Mouse (Mus musculus): ENCODE measurements at regions not wholly inside any gene's neighbourhood (a gene's known extent, or its start where the extent isn't known, plus 50 kb on each side); places are given as distances from the start of the nearest gene placed in this dataset.

DNA sequence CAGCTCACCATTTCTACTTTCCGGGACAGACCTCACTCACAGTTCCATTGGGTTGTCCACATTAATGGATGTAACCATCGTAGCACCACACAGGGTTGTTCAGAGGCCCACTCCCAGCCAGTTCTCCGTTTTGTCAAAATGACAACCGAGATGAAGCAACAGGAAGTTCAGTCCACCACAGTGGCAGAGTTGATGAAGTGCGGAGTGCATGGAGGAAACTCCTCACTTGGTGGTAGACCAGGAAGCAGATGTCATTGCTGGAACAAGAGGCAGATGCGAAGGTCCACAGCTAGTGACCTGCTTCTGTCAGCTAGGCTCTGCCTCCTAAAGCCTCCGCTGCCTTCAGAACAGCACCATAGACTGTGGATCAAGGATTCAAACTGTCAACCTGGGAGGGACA lies 59.5 kb upstream of the Dhx15 start:
- Histone ChIP-seq H3K4me3 (ENCODE audit: low read depth, low read length) (no peak overlapping the region), H3K4me1 (ENCODE audit: control insufficient read depth, insufficient read depth, low read length) (no peaks in the 10 kb centered on the region), H3K9me3 (ENCODE audit: control insufficient read depth, low read length) (no peaks in the 10 kb centered on the region), H3K27me3 (ENCODE audit: control insufficient read depth, insufficient read depth, low read length) (no peaks in the 10 kb centered on the region), H3K9ac (ENCODE audit: low read length) (no peak overlapping the region), H3K27ac (ENCODE audit: low read depth, low read length) (no peak overlapping the region), H3K4me2 (no peak overlapping the region), H3K36me3 (ENCODE audit: control insufficient read depth, insufficient read depth, low read length) (no peaks in the 10 kb centered on the region)
- WGBS: 87% methylated on average over 7 of the region's 7 CpGs
- DNase-seq (ENCODE audit: low spot score, missing footprints): no peak
- ATAC-seq (ENCODE audit: low FRiP score): no peak

DNA sequence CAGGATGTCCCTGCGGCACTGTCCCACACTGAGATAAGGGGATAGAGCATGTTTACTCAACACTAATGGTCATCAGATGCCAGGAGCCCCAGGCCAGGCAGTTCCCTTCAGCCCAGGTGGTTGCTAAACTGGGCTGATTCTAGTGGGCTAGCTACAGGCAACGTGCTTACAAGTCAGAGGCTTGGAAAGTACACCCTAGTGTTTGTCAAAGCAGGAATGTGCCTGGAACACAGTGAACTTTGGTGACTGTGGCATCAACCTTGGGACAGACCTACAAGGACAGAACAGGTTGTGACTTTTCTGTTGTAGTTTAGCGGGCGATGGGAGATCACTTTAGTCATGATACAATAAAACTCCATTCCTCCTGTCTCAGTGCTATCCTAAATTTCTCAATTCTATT lies 53.6 kb upstream of the Dhx15 start:
- DNase-seq (ENCODE audit: low spot score, missing footprints): no peak
- Histone ChIP-seq H3K27ac (ENCODE audit: low read depth, low read length) (no peak overlapping the region), H3K4me1 (ENCODE audit: control insufficient read depth, insufficient read depth, low read length) (no peaks in the 10 kb centered on the region), H3K36me3 (ENCODE audit: control insufficient read depth, insufficient read depth, low read length) (no peaks in the 10 kb centered on the region), H3K4me2 (no peak overlapping the region), H3K9me3 (ENCODE audit: control insufficient read depth, low read length) (no peaks in the 10 kb centered on the region), H3K27me3 (ENCODE audit: control insufficient read depth, insufficient read depth, low read length) (no peaks in the 10 kb centered on the region), H3K9ac (ENCODE audit: low read length) (no peak overlapping the region), H3K4me3 (ENCODE audit: low read depth, low read length) (no peak overlapping the region)
- WGBS: 85% methylated on average over 4 of the region's 4 CpGs
- no peak for ATAC-seq (ENCODE audit: low FRiP score)

DNA sequence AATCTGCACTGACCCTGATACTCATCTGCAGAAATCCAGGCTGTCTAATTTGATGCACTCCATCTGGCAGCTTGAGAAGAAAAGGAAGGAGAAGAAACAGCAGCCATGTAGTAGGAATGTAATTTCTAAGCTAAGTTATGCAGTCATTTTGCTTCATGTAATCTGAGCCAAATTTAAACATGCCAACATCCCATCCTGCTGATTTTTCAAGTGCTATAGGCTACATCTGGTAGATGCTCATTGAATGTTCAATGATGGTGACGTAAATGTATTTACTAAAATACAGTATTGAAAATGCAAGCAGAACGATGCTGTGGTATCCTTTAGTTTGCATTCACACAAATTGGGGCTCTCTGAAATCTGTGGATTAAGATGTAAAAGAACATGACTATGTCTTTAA lies 52.1 kb upstream of the Dhx15 start:
- DNase-seq (ENCODE audit: low spot score, missing footprints) (no peak), ATAC-seq (ENCODE audit: low FRiP score) (no peak)
- WGBS: 92% methylated on average over 2 of the region's 2 CpGs
- Histone ChIP-seq H3K4me1 (ENCODE audit: control insufficient read depth, insufficient read depth, low read length) (no peaks in the 10 kb centered on the region), H3K9ac (ENCODE audit: low read length) (no peak overlapping the region), H3K36me3 (ENCODE audit: control insufficient read depth, insufficient read depth, low read length) (no peaks in the 10 kb centered on the region), H3K4me2 (no peak overlapping the region), H3K27me3 (ENCODE audit: control insufficient read depth, insufficient read depth, low read length) (no peaks in the 10 kb centered on the region), H3K9me3 (ENCODE audit: control insufficient read depth, low read length) (no peaks in the 10 kb centered on the region), H3K27ac (ENCODE audit: low read depth, low read length) (no peak overlapping the region), H3K4me3 (ENCODE audit: low read depth, low read length) (no peak overlapping the region)

DNA sequence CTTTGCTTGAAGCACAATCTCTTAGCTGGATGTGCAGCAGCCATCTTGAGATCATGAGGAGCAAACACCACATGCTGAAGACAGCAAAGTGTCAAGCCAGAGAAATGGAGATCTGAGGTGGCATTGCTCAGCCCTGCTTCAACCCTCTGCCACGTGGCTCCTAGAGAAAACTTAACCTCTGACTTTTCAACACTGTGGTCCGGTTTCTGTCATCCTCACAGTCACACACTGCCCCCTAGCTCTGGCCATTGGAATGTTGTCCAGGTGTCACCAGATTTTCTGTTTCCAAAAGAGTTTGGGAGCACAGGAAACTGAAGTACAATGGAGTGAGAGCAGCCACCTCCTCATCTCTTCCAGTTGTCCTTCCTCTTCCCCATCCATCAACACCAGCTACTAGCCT lies 50.2 kb upstream of the Dhx15 start:
- ATAC-seq (ENCODE audit: low FRiP score) (0 out of 2 replicates have a peak, but pooled peaks have one; percentile 5), DNase-seq (ENCODE audit: low spot score, missing footprints) (no peak)
- H3K27me3 ChIP-seq (ENCODE audit: control insufficient read depth, insufficient read depth, low read length): no peaks in the 10 kb centered on the region
- no peak overlapping the region for H3K4me3 ChIP-seq (ENCODE audit: low read depth, low read length)
- 6% methylated on average over 2 of the region's 2 CpGs for WGBS
- no peak overlapping the region for H3K9ac ChIP-seq (ENCODE audit: low read length)
- H3K36me3 ChIP-seq (ENCODE audit: control insufficient read depth, insufficient read depth, low read length): no peaks in the 10 kb centered on the region
- peaks cover under 1% of the 10 kb centered on the region; the same call in 1 of the 2 replicates for H3K9me3 ChIP-seq (ENCODE audit: control insufficient read depth, low read length)
- no peaks in the 10 kb centered on the region for H3K4me1 ChIP-seq (ENCODE audit: control insufficient read depth, insufficient read depth, low read length)
- no peak overlapping the region for H3K4me2 ChIP-seq
- no peak overlapping the region for H3K27ac ChIP-seq (ENCODE audit: low read depth, low read length)

Data from midbrain, embryonic 11.5 days (tissue).